Mouse (Mus musculus) cerebellum, adult 2 months (tissue): ENCODE results near the gene Stx6. TPM values are rescaled to one million over a fixed set of nuclear protein-coding genes. Genes with fewer than 3 reads are reported as not detected.

Experiments used
- DNase-seq, 2 experiments: peaks; one replicate each; pipeline ENCODE4 v3.0.0; 2021
- H3K27ac ChIP-seq: fragments of 200-500 bp; 2 replicates; pipeline ENCODE4 v1.5.1; 2012; ENCODE audit warnings: low read length, control low read depth, inconsistent platforms; ENCODE audit not compliant: insufficient read depth
- H3K27me3 ChIP-seq: fragments of 200-500 bp; 2 replicates; pipeline ENCODE4 v1.6.1; 2012; ENCODE audit warnings: inconsistent platforms, mild to moderate bottlenecking, low read length, moderate library complexity; ENCODE audit not compliant: control insufficient read depth, insufficient read depth
- H3K4me1 ChIP-seq: fragments of 200-500 bp; 2 replicates; pipeline ENCODE4 v1.6.1; 2011; ENCODE audit warnings: low read length; ENCODE audit not compliant: control insufficient read depth, insufficient read depth
- H3K4me3 ChIP-seq: fragments of 200-500 bp; replicated peaks from 2 replicates; pipeline ENCODE3; 2011; ENCODE audit warnings: mild to moderate bottlenecking, low read depth, low read length, control low read depth; ENCODE audit not compliant: insufficient read depth
- CTCF ChIP-seq: fragments of 200-500 bp; IDR thresholded peaks from 2 replicates; pipeline ENCODE4 v1.5.1; 2011; ENCODE audit warnings: low read depth, mild to moderate bottlenecking, control low read depth, low read length, moderate library complexity, borderline replicate concordance; ENCODE audit not compliant: insufficient read depth
- POLR2A ChIP-seq: fragments of 200-500 bp; IDR thresholded peaks from 2 replicates; pipeline ENCODE4 v1.6.1; 2011; ENCODE audit warnings: low read length, control low read depth, borderline replicate concordance; ENCODE audit not compliant: insufficient read depth
- WGBS: fragments of 180-500 bp; shearing (Covaris S2); methylation state at CpG from one replicate; pipeline ENCODE4 v1.1.7; 2018; 5-methylcytosine and 5-hydroxymethylcytosine counted together
- polyA plus RNA-seq: library from polyadenylated mRNA; depleted of rRNA; stranded (reverse); fragments of >200 nt; gene quantifications from 2 replicates; pipeline ENCODE4 v1.2.3, GENCODE M21; 2012

The Stx6 gene
- polyA plus RNA-seq, 1 experiment = 83.2 TPM

DNA sequence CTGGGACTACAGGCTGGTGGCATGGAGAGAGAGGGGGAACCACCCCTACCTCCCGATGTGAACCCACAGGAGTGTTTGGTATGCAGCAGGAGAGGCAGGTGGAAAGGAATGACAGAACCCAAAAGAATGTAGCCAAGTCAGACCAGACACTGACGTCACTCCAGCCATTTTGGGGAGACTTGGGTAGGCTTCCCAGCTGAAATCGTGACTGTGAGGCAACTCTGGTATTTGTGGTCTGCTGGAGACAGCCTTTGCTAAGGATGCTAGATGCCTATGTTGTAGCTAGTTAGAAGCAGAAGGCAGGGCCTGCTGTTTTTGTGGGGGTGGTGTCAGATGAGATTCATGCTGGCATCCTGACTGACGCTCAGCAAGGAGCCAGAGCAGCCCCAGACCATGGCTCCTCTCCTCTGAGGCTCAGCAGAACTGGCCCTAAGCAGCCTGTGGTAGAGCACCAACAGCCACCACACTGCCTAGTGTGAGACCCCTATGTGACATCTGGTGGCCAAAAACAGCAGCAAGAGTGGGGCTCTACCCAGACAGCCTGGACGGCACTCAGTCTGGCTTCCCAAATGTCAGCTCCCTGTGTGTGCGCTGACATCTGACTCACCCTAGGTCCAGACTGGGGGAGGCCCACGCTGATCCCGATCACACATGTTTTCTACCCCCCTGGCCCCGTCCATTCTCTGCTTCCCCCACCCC lies 56.7 kb downstream of the Stx6 start:
- peaks cover 68% of the 10 kb centered on the region for H3K4me1 ChIP-seq
- H3K4me3 ChIP-seq = no peak overlapping the region
- no peak for TF ChIP-seq CTCF
- TF ChIP-seq POLR2A = no peak
- DNase-seq = no peak
- no peak overlapping the region for H3K27ac ChIP-seq
- H3K27me3 ChIP-seq = no peaks in the 10 kb centered on the region
- WGBS = 44% methylated on average over 9 of the region's 9 CpGs

DNA sequence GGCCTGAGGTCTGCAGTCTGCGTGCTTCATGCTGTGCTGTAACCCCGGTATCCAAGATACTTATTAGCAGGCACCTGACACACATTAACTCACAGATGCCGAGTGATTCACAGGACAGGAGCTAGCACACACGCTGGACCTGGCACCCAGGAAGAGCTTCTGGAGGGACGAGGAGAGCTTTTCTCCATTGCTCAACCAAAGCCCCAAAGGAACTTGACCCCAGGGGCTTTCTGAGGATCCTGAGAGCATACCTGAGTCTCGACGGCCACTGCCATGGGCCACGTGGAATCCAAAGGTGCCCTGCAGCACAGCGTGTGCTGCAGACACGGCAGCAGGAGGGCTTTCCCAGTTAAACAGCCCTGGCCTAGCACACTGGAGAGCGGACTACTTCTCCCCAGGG lies 57.8 kb downstream of the Stx6 start:
- no peak for DNase-seq
- TF ChIP-seq POLR2A (no peak), CTCF (no peak)
- Histone ChIP-seq H3K27ac (no peak overlapping the region), H3K4me3 (no peak overlapping the region), H3K4me1 (peaks cover 58% of the 10 kb centered on the region), H3K27me3 (no peaks in the 10 kb centered on the region)
- WGBS = 69% methylated on average over 11 of the region's 11 CpGs

GRCm38 (mm10) chr1:155216844-155217243 lies 58.3 kb downstream of the Stx6 start:
- Histone ChIP-seq H3K4me1 (peaks cover 58% of the 10 kb centered on the region), H3K27ac (no peak overlapping the region), H3K27me3 (no peaks in the 10 kb centered on the region), H3K4me3 (no peak overlapping the region)
- no peak for DNase-seq
- WGBS = 81% methylated on average over 6 of the region's 6 CpGs
- TF ChIP-seq POLR2A (no peak), CTCF (no peak)

DNA sequence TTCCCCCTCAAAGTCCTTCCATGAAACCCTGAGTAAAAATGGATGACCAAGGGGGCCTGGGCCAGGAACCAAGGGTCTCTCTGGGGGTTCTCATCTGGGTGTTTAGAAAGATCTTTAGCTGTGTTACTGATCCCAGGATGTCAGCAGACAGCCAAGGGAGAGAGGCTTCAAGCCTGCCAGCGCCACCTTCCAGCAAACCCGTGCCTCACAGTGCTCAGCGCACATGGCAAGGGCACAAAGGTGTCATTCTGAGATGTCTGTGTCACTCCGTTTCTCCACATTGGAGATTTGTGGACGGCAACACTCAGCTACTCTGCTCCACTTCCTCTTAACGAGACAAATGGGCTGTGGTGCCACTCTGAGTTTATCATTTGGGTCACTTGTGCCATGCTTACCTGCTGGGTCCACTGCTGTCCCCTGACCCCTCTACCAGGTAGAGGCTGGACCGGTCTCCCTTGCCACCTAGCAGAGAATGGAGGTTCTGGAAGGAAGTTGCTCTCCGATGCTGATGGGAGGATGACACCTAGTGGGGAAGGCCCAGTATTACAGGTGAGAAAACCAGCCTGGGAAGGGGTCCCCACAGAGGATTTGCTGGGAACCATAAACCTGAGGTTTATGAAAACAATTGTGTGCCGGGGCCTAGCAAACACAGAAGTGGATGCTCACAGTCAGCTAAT lies 59.5 kb downstream of the Stx6 start:
- no peaks in the 10 kb centered on the region for H3K27me3 ChIP-seq
- H3K4me3 ChIP-seq = no peak overlapping the region
- peak; percentile 94 for TF ChIP-seq CTCF
- no peak for TF ChIP-seq POLR2A
- peaks cover 48% of the 10 kb centered on the region for H3K4me1 ChIP-seq
- H3K27ac ChIP-seq = no peak overlapping the region
- DNase-seq = peak; percentile 65 to 75
- 31% methylated on average over 9 of the region's 9 CpGs for WGBS

GRCm38 (mm10) chr1:155218924-155219323 lies 60.4 kb downstream of the Stx6 start:
- Histone ChIP-seq H3K4me1 (peaks cover 40% of the 10 kb centered on the region), H3K27ac (no peak overlapping the region), H3K4me3 (no peak overlapping the region), H3K27me3 (no peaks in the 10 kb centered on the region)
- TF ChIP-seq POLR2A (no peak), CTCF (no peak)
- 68% methylated on average over 5 of the region's 5 CpGs for WGBS
- DNase-seq = no peak

GRCm38 (mm10) chr1:155222101-155222669 lies 63.7 kb downstream of the Stx6 start:
- Histone ChIP-seq H3K4me1 (peaks cover 15% of the 10 kb centered on the region), H3K27ac (no peak overlapping the region), H3K27me3 (no peaks in the 10 kb centered on the region), H3K4me3 (no peak overlapping the region)
- TF ChIP-seq POLR2A (no peak), CTCF (no peak)
- DNase-seq = peak in 1 of 2 experiments; percentile 52
- WGBS = 54% methylated on average over 11 of the region's 11 CpGs

GRCm38 (mm10) chr1:155223036-155223435 lies 64.5 kb downstream of the Stx6 start:
- no peak for DNase-seq
- peaks cover 8% of the 10 kb centered on the region for H3K4me1 ChIP-seq
- H3K27me3 ChIP-seq = no peaks in the 10 kb centered on the region
- no peak for TF ChIP-seq POLR2A
- TF ChIP-seq CTCF = no peak
- no peak overlapping the region for H3K27ac ChIP-seq
- H3K4me3 ChIP-seq = no peak overlapping the region
- 90% methylated on average over 6 of the region's 6 CpGs for WGBS

DNA sequence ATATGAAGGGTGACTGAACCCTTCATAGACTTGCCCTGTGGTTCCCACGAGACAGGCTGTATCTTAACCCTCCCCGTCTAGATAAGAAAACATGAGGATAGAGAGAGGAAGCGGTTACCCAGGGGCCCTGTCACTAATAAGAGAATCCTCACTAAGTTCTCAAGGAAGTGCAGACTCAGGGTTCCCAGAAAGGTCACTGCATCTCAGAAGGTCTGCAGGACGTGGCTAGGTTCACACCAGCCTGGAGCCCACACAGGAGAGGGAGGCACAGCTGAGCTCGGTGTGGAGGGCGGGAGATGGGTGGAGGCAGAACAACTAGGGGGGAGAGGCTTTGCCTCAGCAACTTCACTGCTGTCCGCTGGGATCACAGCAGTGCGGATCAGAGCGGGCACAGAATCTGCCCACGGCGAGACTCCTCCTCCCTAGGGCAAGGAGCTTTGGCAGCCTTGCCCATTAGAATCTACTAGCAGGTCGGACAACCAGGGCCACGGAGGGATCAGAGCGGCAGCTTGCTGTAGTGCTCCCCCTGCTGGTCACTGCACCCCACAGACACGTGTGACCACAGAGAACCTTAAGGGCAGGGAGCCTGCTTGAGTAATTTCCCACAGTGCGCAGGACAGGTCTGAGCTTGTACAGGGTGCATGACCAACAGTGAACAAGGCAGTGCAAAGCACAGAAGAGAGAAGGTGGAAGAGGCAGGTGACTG lies 65.5 kb downstream of the Stx6 start:
- DNase-seq = peak; percentile 83 to 87
- Histone ChIP-seq H3K4me1 (peaks cover 7% of the 10 kb centered on the region), H3K4me3 (peak overlapping the region; percentile 6), H3K27me3 (no peaks in the 10 kb centered on the region), H3K27ac (no peak overlapping the region)
- TF ChIP-seq POLR2A (no peak), CTCF (peak; percentile 97)
- 29% methylated on average over 16 of the region's 16 CpGs for WGBS
